Mouse (Mus musculus) ES-E14 (cell line): ENCODE measurements around the gene Dlg2.

Experiments
- HCFC1 ChIP-seq: IDR thresholded peaks from 2 replicates; pipeline ENCODE4 v1.6.1; 2012; ENCODE audit warnings: low read length, inconsistent platforms, borderline replicate concordance; ENCODE audit not compliant: insufficient read depth
- ZC3H11A ChIP-seq: IDR thresholded peaks from 2 replicates; pipeline ENCODE4 v1.6.1; 2012; ENCODE audit warnings: low read depth, mild to moderate bottlenecking, inconsistent platforms, low read length, borderline replicate concordance

GRCm38 (mm10) chr7:91090830-91091683 lies 614.6 kb downstream of the Dlg2 start:
- TF ChIP-seq ZC3H11A (no peak), HCFC1 (no peak)
